18 mouse cellular contexts compared by ENCODE assay signal in genomic region chr11:68744150-68744549, GRCm38 (mm10). TPM values are rescaled to one million over a fixed set of nuclear protein-coding genes. Genes with fewer than 3 reads are reported as not detected.
DNase-seq lines count a peak whose midpoint lies in the region; ATAC-seq and TF ChIP-seq lines count a peak whose summit lies in the region.
"Had no signal": no experiment of that assay in that cellular context is flagged by ENCODE, and none has a peak within 500 bp of the region (broad histone marks: within the 10 kb centered on the region; RNA-seq: fewer than 3 reads in every experiment).

No protein-coding gene starts in this region.

- H3K4me3 ChIP-seq in cerebellum, adult 2 months (replicated peaks; ENCODE audit: insufficient read depth, low read depth, low read length): no peak overlapping the region
- H3K4me3 ChIP-seq in left cerebral cortex, adult 2 months: no peak overlapping the region
- H3K4me3 ChIP-seq in thymus, adult 2 months (ENCODE audit: control insufficient read depth, insufficient read depth, low read length): no peak overlapping the region
- H3K4me3 ChIP-seq: embryonic facial prominence, embryonic 15.5 days; erythroblast, embryonic 14.5 days; heart, embryonic 12.5 days; hindbrain, embryonic 10.5 days; intestine, embryonic 15.5 days had no signal

- TF ChIP-seq CTCF in cerebellum, adult 2 months (IDR thresholded peaks at IDR 0.05; ENCODE audit: borderline replicate concordance, insufficient read depth, low read depth, low read length): no peak
- no peak for TF ChIP-seq CTCF in left cerebral cortex, adult 2 months (IDR thresholded peaks at IDR 0.05)
- no peak for TF ChIP-seq CTCF in thymus, adult 2 months (IDR thresholded peaks at IDR 0.05; ENCODE audit: borderline replicate concordance, control insufficient read depth, extremely low read depth, insufficient read depth, low read length, poor library complexity)

- peaks cover 51% of the 10 kb centered on the region for H3K4me1 ChIP-seq in cerebellum, adult 2 months (ENCODE audit: control insufficient read depth, insufficient read depth, low read length)
- H3K4me1 ChIP-seq in thymus, adult 2 months (replicated peaks; ENCODE audit: control insufficient read depth, insufficient read depth, low read length): no peaks in the 10 kb centered on the region
- H3K4me1 ChIP-seq: embryonic facial prominence, embryonic 15.5 days; heart, embryonic 12.5 days; hindbrain, embryonic 10.5 days; intestine, embryonic 15.5 days had no signal

- intact Hi-C loops in left cerebral cortex, adult 2 months (cut with DNase I): no loop called here
- intact Hi-C loops in left cerebral cortex, postnatal 10 days (cut with DNase I): no loop called here

- TF ChIP-seq POLR2A in cerebellum, adult 2 months (IDR thresholded peaks at IDR 0.05; ENCODE audit: borderline replicate concordance, insufficient read depth, low read length): no peak
- no peak for TF ChIP-seq POLR2A in thymus, adult 2 months (IDR thresholded peaks at IDR 0.05; ENCODE audit: control insufficient read depth, extremely low read depth, insufficient read depth, low read length, poor library complexity)

- H3K27me3 ChIP-seq in cerebellum, adult 2 months (ENCODE audit: control insufficient read depth, insufficient read depth, low read length): no peaks in the 10 kb centered on the region
- H3K27me3 ChIP-seq in thymus, adult 2 months (ENCODE audit: control insufficient read depth, insufficient read depth, low read length): no peaks in the 10 kb centered on the region
- H3K27me3 ChIP-seq: embryonic facial prominence, embryonic 15.5 days; heart, embryonic 12.5 days; intestine, embryonic 15.5 days had no signal

- H3K36me3 ChIP-seq in thymus, adult 2 months (ENCODE audit: control insufficient read depth, insufficient read depth, low read length): no peaks in the 10 kb centered on the region

- peak overlapping the region; percentile 66 for H3K27ac ChIP-seq in cerebellum, adult 2 months (ENCODE audit: insufficient read depth, low read length)
- H3K27ac ChIP-seq in left cerebral cortex, adult 2 months: peak overlapping the region; percentile 17; the same call in 1 of the 2 replicates
- no peak overlapping the region for H3K27ac ChIP-seq in thymus, adult 2 months (ENCODE audit: control insufficient read depth, insufficient read depth, low read length)
- H3K27ac ChIP-seq: embryonic facial prominence, embryonic 15.5 days; hindbrain, embryonic 10.5 days; hindbrain, embryonic 14.5 days; intestine, embryonic 15.5 days had no signal

- WGBS in cerebellum, adult 2 months: 24% methylated on average over 3 of the region's 3 CpGs
- WGBS in thymus, adult 2 months: 72% methylated on average over 3 of the region's 3 CpGs

- ATAC-seq in erythroid progenitor cell, adult 5-6 weeks (replicated peaks; ENCODE audit: low FRiP score, poor library complexity, severe bottlenecking): 0 out of 2 replicates have a peak, but pooled peaks have one; percentile 40
- ATAC-seq: forebrain, postnatal 0 days; intestine, embryonic 15.5 days had no signal

- peak; percentile 60 to 68 for DNase-seq in cerebellum, adult 2 months
- DNase-seq in cerebellum, adult 8-10 months: no peak
- DNase-seq in left cerebral cortex, adult 2 months (ENCODE audit: extremely low spot score in 1 of 2, low spot score in 2 of 2): no peak
- no peak for DNase-seq in left cerebral cortex, postnatal 10 days (ENCODE audit: extremely low spot score in 1 of 2, low spot score in 2 of 2)
- peak; percentile 68 for DNase-seq in cerebellum, adult 9-10 months
- DNase-seq in thymus, adult 2 months: no peak
- DNase-seq in thymus, adult 18-20 months: no peak
- DNase-seq: adrenal gland, postnatal 10 days; embryo, embryonic 11 days; forebrain, postnatal 0 days; gastrocnemius, postnatal 25 days had no signal

RNA-seq across cellular contexts. Expression of gene Myh10, which starts 52.8 kb away (rescaled TPM):
- 177 and 180 TPM in 2 replicates for polyA plus RNA-seq in cerebellum, adult 2 months (2012; rRNA removed)
- total RNA-seq in left cerebral cortex, adult 2 months (2021): 100 to 1,000 TPM; 219 to 221 TPM
- total RNA-seq in left cerebral cortex, postnatal 10 days (2021): 100 to 1,000 TPM; 210 to 217 TPM
- total RNA-seq in erythroid progenitor cell, adult 5-6 weeks (2015; ENCODE audit: low replicate concordance): 89.7 and 97.3 TPM in 2 replicates
- 76.2 and 81.0 TPM in 2 replicates for total RNA-seq in erythroid progenitor cell, adult 5-6 weeks (2017; ENCODE audit: low replicate concordance)
- 5.6 and 5.7 TPM in 2 replicates for polyA plus RNA-seq in thymus, adult 2 months (2012; rRNA removed)

Comparison
In these comparisons a context has a peak if more than half of its experiments do, and no peak if none do; other contexts are left out.
1. DNase-seq: peak in cerebellum, adult 2 months (2 of 2) and cerebellum, adult 9-10 months (single experiment); none in cerebellum, adult 8-10 months (single experiment), left cerebral cortex, adult 2 months (0 of 2), left cerebral cortex, postnatal 10 days (0 of 2), thymus, adult 2 months (single experiment) and thymus, adult 18-20 months (0 of 2).